Mouse (Mus musculus) embryonic facial prominence, embryonic 15.5 days (tissue): ENCODE measurements at regions not wholly inside any gene's neighbourhood (a gene's known extent, or its start where the extent isn't known, plus 50 kb on each side); places are given as distances from the start of the nearest gene placed in this dataset.

Source experiments
- ATAC-seq: fragments of 200-750 bp; cut with Nextera tagmentation; 2 replicates; pipeline ENCODE4 v1.8.0; 2017; ENCODE audit warnings: low read depth, moderate TSS enrichment; ENCODE audit not compliant: insufficient number of reproducible peaks, low FRiP score, low TSS enrichment
- H3K27ac ChIP-seq: fragments of 300-500 bp; sonication (generic); replicated peaks from 2 replicates; pipeline ENCODE4 v1.5.1; 2015; ENCODE audit warnings: mild to moderate bottlenecking, inconsistent platforms
- H3K27me3 ChIP-seq: fragments of 300-500 bp; sonication (generic); 2 replicates; pipeline ENCODE4 v1.6.1; 2015; ENCODE audit warnings: inconsistent platforms
- H3K36me3 ChIP-seq: fragments of 300-500 bp; sonication (generic); 2 replicates; pipeline ENCODE4 v1.6.1; 2015; ENCODE audit warnings: mild to moderate bottlenecking, inconsistent platforms
- H3K4me1 ChIP-seq: fragments of 300-500 bp; sonication (generic); 2 replicates; pipeline ENCODE4 v1.6.1; 2015; ENCODE audit warnings: inconsistent platforms
- H3K4me2 ChIP-seq: fragments of 300-500 bp; sonication (generic); replicated peaks from 2 replicates; pipeline ENCODE4 v1.6.1; 2015; ENCODE audit warnings: mild to moderate bottlenecking, inconsistent platforms
- H3K4me3 ChIP-seq: fragments of 300-500 bp; sonication (generic); replicated peaks from 2 replicates; pipeline ENCODE4 v1.5.1; 2015; ENCODE audit warnings: mild to moderate bottlenecking, inconsistent platforms
- H3K9ac ChIP-seq: fragments of 300-500 bp; sonication (generic); 2 replicates; pipeline ENCODE4 v1.6.1; 2015; ENCODE audit warnings: inconsistent platforms
- H3K9me3 ChIP-seq: fragments of 300-500 bp; sonication (generic); replicated peaks from 2 replicates; pipeline ENCODE4 v1.6.1; 2016; ENCODE audit warnings: inconsistent platforms
- WGBS: fragments of 180-500 bp; shearing (Covaris S2); methylation state at CpG from one replicate; pipeline ENCODE4 v1.1.7; 2015; 5-methylcytosine and 5-hydroxymethylcytosine counted together

DNA sequence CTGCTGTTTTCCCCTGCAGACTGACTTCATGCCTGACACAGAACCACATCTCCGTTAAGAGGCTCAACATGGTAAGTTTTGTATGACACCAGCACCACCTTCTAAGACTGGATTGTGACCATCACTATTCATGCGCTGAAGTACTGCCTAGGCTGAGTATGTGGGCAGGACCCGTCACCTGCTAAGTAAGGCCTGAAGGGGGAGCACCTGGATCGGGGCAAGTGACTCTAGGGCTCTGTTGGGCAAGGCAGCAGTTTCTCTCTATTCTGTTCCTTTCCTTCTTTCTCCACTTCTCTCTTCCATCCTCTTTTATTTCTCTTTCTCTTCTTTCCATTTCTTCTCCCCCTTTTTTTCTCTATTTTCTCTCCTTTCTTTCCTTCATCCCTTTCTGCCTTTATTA, 574.8 kb downstream of the Fat4 start:
- H3K9ac ChIP-seq: no peak overlapping the region
- H3K4me3 ChIP-seq: no peak overlapping the region
- H3K4me1 ChIP-seq: peaks cover 9% of the 10 kb centered on the region
- no peak overlapping the region for H3K27ac ChIP-seq
- no peaks in the 10 kb centered on the region for H3K36me3 ChIP-seq
- no peak overlapping the region for H3K4me2 ChIP-seq
- 87% methylated on average over 4 of the region's 4 CpGs for WGBS
- no peaks in the 10 kb centered on the region for H3K27me3 ChIP-seq
- no peaks in the 10 kb centered on the region for H3K9me3 ChIP-seq
- no peak for ATAC-seq

DNA sequence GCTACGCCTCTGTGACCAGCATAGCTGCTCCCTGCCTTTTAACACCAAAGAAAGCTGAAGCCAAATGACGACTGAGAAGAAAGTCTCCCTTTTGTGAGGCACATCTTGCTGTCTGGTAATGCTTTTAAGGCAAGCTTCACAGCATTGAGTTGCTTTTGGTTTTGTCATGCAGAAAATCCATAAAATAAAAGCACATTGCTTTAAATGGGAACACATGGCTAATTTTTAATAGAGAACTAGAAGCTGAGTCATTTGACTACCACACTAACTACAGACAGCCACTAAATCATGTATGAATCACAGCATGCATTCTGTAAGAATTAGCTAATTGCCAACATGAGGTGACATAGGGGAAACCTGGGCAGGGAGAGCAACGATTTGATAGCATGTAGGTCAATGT, 579.1 kb downstream of the Fat4 start:
- H3K27ac ChIP-seq: no peak overlapping the region
- no peak for ATAC-seq
- no peaks in the 10 kb centered on the region for H3K9me3 ChIP-seq
- H3K4me2 ChIP-seq: no peak overlapping the region
- peaks cover 1% of the 10 kb centered on the region; the same call in 1 of the 2 replicates for H3K4me1 ChIP-seq
- H3K36me3 ChIP-seq: no peaks in the 10 kb centered on the region
- H3K27me3 ChIP-seq: no peaks in the 10 kb centered on the region
- 43% methylated on average over 3 of the region's 3 CpGs for WGBS
- no peak overlapping the region for H3K9ac ChIP-seq
- no peak overlapping the region for H3K4me3 ChIP-seq

DNA sequence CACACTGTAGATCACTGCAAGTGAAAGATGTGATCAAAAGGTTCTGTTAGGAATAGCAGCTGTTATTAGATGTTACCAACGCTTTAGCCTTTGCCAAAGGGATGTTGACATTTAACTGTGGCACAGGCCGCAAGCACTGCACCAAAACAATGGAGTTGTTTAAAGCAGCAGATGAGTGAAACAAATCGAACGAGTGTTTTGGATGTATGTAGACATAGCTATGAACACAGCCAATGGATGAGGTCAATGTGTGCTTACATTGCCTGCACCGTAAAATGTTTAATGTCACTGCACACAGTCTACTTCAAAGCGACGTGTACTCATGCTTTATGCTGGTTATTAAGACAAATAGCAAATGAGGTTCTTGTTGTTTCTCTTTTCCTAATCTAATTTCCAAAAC, 602.7 kb downstream of the Fat4 start:
- no peaks in the 10 kb centered on the region for H3K27me3 ChIP-seq
- H3K9ac ChIP-seq: no peak overlapping the region
- no peaks in the 10 kb centered on the region for H3K4me1 ChIP-seq
- no peak overlapping the region for H3K27ac ChIP-seq
- H3K36me3 ChIP-seq: no peaks in the 10 kb centered on the region
- no peak for ATAC-seq
- no peak overlapping the region for H3K4me3 ChIP-seq
- 63% methylated on average over 7 of the region's 7 CpGs for WGBS
- H3K4me2 ChIP-seq: no peak overlapping the region
- no peaks in the 10 kb centered on the region for H3K9me3 ChIP-seq

DNA sequence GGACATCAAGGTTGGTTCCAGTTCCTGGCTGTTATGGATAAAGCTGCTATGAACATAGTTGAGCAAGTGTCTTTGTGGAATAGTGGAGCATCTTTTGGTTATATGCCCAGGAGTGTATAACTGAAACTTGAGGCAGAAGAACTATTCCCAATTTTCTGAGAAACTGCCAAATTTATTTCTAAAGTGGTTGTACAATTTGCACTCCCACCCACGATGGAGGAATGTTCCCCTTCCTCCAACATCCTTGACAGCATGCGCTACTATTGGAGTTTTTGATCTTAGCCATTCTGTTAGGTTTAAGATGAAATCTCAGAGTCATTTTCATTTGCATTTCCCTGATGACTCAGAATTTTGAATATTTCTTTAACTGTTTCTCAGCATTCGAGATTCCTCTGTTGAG, 607.6 kb downstream of the Fat4 start:
- ATAC-seq: no peak

DNA sequence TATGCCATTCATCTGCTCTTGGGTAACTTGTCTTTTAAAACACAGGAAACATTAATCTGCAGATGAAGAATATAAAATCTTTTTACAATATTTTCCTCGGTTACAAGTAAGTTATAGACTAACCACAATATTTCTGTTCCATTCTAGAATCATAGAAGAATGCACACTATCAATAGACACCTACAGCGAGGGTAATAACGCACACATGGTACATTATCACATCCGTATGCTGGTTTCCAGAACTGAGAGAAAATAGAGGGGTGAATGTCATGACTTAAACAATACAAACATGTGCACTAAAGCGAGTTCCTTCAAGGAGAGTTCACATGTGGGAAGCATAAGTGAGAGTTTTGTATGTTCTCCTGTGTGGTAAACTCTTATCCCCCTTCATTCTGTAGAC, 641.3 kb downstream of the Fat4 start:
- Histone ChIP-seq H3K4me1 (no peaks in the 10 kb centered on the region), H3K27me3 (no peaks in the 10 kb centered on the region), H3K4me3 (no peak overlapping the region), H3K4me2 (no peak overlapping the region), H3K27ac (no peak overlapping the region), H3K36me3 (no peaks in the 10 kb centered on the region), H3K9ac (no peak overlapping the region), H3K9me3 (no peaks in the 10 kb centered on the region)
- no peak for ATAC-seq
- 46% methylated on average over 5 of the region's 5 CpGs for WGBS

More for the DNA sequence above, 607.6 kb downstream of the Fat4 start:
- 85% methylated on average over 3 of the region's 3 CpGs for WGBS
- no peak overlapping the region for H3K4me2 ChIP-seq
- no peaks in the 10 kb centered on the region for H3K9me3 ChIP-seq
- no peak overlapping the region for H3K9ac ChIP-seq
- H3K4me1 ChIP-seq: no peaks in the 10 kb centered on the region
- no peak overlapping the region for H3K4me3 ChIP-seq
- H3K36me3 ChIP-seq: no peaks in the 10 kb centered on the region
- H3K27ac ChIP-seq: no peak overlapping the region
- H3K27me3 ChIP-seq: no peaks in the 10 kb centered on the region

DNA sequence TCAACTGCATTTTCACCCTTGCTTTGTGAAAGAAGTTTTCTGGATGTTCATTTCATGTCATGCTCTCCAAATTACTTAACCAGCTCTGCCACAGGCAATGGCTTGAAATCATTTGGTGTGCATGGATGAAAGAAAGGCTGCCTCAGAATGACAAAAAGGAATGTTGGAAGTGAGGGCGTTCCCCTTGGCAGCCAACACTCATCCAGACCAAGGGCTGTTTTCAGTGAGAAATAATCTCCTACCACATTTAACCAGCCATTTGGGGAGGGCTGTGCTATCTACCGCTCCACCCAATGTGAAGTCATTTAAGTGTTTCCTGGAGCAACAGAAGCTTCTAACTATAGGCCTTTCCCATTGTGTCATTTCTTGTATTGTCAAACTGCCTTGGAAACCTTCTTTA, 650.8 kb downstream of the Fat4 start:
- 48% methylated on average over 2 of the region's 2 CpGs for WGBS

DNA sequence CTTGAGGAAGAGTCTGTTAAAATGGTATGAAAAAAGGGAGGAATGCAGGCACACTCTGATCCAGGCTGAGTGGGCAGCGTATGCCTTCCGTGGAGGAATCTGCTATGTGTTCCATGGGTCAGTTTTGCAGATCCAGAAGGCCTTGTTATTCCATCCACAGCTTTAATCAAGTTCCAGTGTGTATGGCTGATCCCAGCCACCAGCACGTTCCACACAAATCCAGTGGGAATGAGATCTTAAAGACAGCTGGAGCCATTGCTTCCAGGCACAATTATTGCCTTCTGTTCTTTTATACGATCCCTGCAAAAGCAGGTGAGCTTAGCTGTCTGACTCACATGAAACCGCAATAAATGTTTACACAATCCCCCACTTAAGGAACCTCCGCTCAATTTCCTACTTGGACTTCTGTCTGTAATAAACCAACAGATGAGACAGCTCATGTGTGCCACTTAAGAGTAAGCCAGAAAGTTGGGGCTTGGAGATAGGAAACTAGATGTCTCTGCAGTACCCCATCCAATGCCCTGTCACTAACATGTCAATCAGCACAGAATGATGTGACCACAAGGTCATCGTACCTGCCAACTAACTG, 653.9 kb downstream of the Fat4 start:
- ATAC-seq: no peak
- Histone ChIP-seq H3K9ac (no peak overlapping the region), H3K4me3 (no peak overlapping the region), H3K36me3 (no peaks in the 10 kb centered on the region), H3K27ac (no peak overlapping the region), H3K9me3 (no peaks in the 10 kb centered on the region), H3K4me1 (no peaks in the 10 kb centered on the region), H3K27me3 (no peaks in the 10 kb centered on the region), H3K4me2 (no peak overlapping the region)
- WGBS: 53% methylated on average over 7 of the region's 7 CpGs

More for the DNA sequence above, 650.8 kb downstream of the Fat4 start:
- H3K9ac ChIP-seq: no peak overlapping the region
- no peak overlapping the region for H3K27ac ChIP-seq
- no peak overlapping the region for H3K4me2 ChIP-seq
- H3K4me3 ChIP-seq: no peak overlapping the region
- no peak for ATAC-seq
- no peaks in the 10 kb centered on the region for H3K36me3 ChIP-seq
- H3K27me3 ChIP-seq: no peaks in the 10 kb centered on the region
- no peaks in the 10 kb centered on the region for H3K9me3 ChIP-seq
- no peaks in the 10 kb centered on the region for H3K4me1 ChIP-seq

DNA sequence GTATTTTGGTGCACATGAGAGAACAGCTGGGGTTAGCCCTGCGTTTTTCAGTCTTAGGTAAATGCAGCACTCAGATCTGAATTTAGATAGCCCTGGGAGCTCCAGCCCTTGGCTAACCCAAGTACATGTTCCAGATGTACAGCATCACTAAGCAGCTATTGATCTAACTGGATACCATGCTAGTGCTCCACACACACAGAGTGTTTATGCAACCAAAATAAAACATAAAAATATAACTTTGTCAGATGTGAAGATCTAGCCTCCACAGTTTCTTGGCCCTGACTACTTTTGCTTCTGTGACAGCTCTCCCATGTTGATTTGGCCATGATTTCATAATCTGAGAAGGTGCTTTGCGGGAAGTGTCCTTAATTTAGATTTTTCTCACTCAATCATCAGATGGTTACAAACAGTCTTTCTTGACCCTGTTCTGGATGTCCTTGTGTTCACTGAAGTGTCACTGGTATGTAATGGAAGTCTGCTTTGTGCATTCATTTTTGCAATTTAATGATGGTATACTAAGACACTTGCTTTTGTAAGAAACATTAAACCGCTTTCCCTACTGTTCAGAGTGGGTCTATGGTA, 672.8 kb downstream of the Fat4 start:
- Histone ChIP-seq H3K4me2 (no peak overlapping the region), H3K27me3 (no peaks in the 10 kb centered on the region), H3K4me1 (0 out of 2 replicates have a peak, but pooled peaks cover 6% of the 10 kb centered on the region), H3K9me3 (no peaks in the 10 kb centered on the region), H3K36me3 (no peaks in the 10 kb centered on the region), H3K9ac (no peak overlapping the region), H3K4me3 (no peak overlapping the region), H3K27ac (no peak overlapping the region)
- 82% methylated on average over 3 of the region's 3 CpGs for WGBS
- ATAC-seq: no peak

DNA sequence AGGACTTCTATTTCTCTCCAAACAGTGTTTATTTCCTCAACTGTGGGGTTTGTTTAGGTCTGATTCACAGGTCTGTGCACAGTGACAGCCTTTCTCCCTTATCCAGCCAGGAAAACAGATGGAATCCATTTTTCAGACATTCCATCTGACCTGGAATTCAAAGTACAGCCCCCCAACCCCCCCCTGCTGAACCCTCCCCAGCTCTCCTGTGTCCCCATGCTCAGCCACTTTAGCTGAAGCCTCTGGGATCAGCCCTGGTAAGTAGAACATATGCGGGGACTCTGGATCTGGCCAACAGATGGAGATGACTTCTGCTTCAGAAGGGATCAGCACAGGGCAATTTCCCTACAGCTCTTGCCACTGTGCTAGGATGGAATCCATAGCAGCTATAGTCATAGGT, 674.2 kb downstream of the Fat4 start:
- 0 out of 2 replicates have a peak, but pooled peaks cover 6% of the 10 kb centered on the region for H3K4me1 ChIP-seq
- H3K27ac ChIP-seq: no peak overlapping the region
- H3K9me3 ChIP-seq: no peaks in the 10 kb centered on the region
- ATAC-seq: no peak
- 39% methylated on average over 1 of the region's 1 CpGs for WGBS
- no peaks in the 10 kb centered on the region for H3K36me3 ChIP-seq
- no peak overlapping the region for H3K9ac ChIP-seq
- no peak overlapping the region for H3K4me3 ChIP-seq
- no peak overlapping the region for H3K4me2 ChIP-seq
- H3K27me3 ChIP-seq: no peaks in the 10 kb centered on the region

DNA sequence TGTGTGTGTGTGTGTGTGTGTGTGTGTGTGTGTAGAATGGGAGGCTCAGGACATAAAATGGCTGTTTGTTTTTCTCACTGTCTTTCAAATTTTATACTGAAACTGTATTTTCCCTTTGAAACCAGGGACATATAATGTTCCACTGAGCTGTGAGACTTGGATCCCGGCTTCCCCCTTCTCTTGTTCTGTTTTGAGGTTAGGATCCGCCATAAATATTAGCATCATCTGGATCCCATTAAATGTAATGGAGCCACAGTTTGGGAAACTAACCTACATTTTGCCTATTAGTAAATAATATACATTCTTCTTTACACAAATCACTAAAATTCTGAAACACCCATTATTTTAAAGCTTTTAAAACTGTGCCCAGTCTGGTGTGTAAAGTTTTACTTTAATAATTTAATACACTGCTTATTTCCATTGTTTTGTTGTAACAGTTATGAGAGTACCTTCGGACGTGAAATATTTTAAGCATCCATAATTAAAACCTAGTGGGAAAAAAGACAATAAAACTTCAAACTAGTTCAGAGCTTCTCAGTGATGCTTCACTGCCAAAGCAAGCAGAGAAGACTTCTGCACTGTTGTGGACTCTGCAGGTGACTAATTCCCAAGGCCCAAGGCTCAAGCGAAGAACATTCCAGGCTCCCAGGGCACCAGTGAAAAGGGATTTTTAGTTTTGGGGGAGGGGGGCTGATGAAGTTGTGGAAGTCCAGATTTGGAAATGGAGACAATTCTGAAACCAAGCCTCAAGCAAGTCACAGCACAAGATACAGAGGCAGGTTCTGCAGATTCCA, 684.9 kb downstream of the Fat4 start:
- WGBS: 42% methylated on average over 5 of the region's 5 CpGs
- H3K27ac ChIP-seq: 0 out of 2 replicates have a peak overlapping the region, but pooled peaks have one; percentile 23

DNA sequence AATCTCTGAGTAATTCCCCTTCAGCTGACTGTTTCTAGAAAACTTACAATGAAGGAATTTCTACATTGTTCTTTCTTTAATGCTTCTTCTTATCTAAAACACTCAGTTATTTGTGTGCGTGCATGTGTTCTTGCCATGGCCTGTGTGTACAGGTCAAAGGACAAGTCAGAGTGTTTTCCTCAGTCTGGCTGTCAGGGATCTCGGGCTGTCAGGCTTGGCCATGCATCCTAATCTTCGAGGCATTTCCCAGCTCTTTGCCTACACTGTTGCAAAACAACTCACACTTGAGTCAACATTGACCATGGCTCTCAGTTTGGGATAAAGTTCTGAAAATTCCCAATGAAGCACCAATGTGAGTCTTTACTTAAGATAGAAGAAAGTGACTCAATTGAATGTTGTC, 688.5 kb downstream of the Fat4 start:
- 78% methylated on average over 3 of the region's 3 CpGs for WGBS
- H3K36me3 ChIP-seq: no peaks in the 10 kb centered on the region
- no peak overlapping the region for H3K27ac ChIP-seq
- ATAC-seq: no peak
- H3K9ac ChIP-seq: no peak overlapping the region
- H3K27me3 ChIP-seq: no peaks in the 10 kb centered on the region
- no peaks in the 10 kb centered on the region for H3K9me3 ChIP-seq
- no peak overlapping the region for H3K4me3 ChIP-seq
- no peak overlapping the region for H3K4me2 ChIP-seq
- peaks cover 5% of the 10 kb centered on the region; the same call in 1 of the 2 replicates for H3K4me1 ChIP-seq

More for the DNA sequence above, 684.9 kb downstream of the Fat4 start:
- H3K4me2 ChIP-seq: no peak overlapping the region
- no peaks in the 10 kb centered on the region for H3K9me3 ChIP-seq
- no peak overlapping the region for H3K9ac ChIP-seq
- no peaks in the 10 kb centered on the region for H3K27me3 ChIP-seq
- no peak overlapping the region for H3K4me3 ChIP-seq
- no peak for ATAC-seq
- peaks cover 5% of the 10 kb centered on the region; the same call in 1 of the 2 replicates for H3K4me1 ChIP-seq
- no peaks in the 10 kb centered on the region for H3K36me3 ChIP-seq
